Mouse (Mus musculus): ENCODE data around the gene Zfp280c. TPM values are rescaled to one million over a fixed set of nuclear protein-coding genes. Genes with fewer than 3 reads are reported as not detected.

Zfp280c gene
- 8.7 TPM for polyA plus RNA-seq (2014; fragmentation: Illumina TruSeq; extraction: RNeasy Lipid Tissue Mini Kit (QIAGEN cat#74804); ENCODE audit: low read depth, low replicate concordance)

GRCm38 (mm10) chrX:48594099-48594760 is at the start of gene Zfp280c:
TSS of gene Zfp280c (minus strand) at chrX:48594504.

GRCm38 (mm10) chrX:48623379-48624053 is 29.2 kb upstream of the Zfp280c start, which contains the start of gene Slc25a14:
TSS of gene Slc25a14 (plus strand) at chrX:48623413.

GRCm38 (mm10) chrX:48518808-48519548 is 75.3 kb downstream of the Zfp280c start, which contains the start of gene Rab33a:
TSS of gene Rab33a (plus strand) at chrX:48519285.

GRCm38 (mm10) chrX:48513166-48513807 is 81.0 kb downstream of the Zfp280c start, which contains the start of gene Aifm1:
TSS of gene Aifm1 (minus strand) at chrX:48513563.

Other genes with a start within 250 kb of the Zfp280c start
- gene Elf4, start 131.4 kb downstream of the Zfp280c start, polyA plus RNA-seq (2014; fragmentation: Illumina TruSeq; extraction: RNeasy Lipid Tissue Mini Kit (QIAGEN cat#74804); ENCODE audit: low read depth, low replicate concordance), result 5.7 TPM
- 44.1 TPM for gene Aifm1, start 80.9 kb downstream of the Zfp280c start, polyA plus RNA-seq (2014; fragmentation: Illumina TruSeq; extraction: RNeasy Lipid Tissue Mini Kit (QIAGEN cat#74804); ENCODE audit: low read depth, low replicate concordance)
- gene Rab33a, start 75.2 kb downstream of the Zfp280c start, polyA plus RNA-seq (2014; fragmentation: Illumina TruSeq; extraction: RNeasy Lipid Tissue Mini Kit (QIAGEN cat#74804); ENCODE audit: low read depth, low replicate concordance), result 0.55 TPM
- 7.6 TPM for gene Slc25a14, start 28.9 kb upstream of the Zfp280c start, polyA plus RNA-seq (2014; fragmentation: Illumina TruSeq; extraction: RNeasy Lipid Tissue Mini Kit (QIAGEN cat#74804); ENCODE audit: low read depth, low replicate concordance)
- not detected for gene Gpr119, start 80.0 kb upstream of the Zfp280c start, polyA plus RNA-seq (2014; fragmentation: Illumina TruSeq; extraction: RNeasy Lipid Tissue Mini Kit (QIAGEN cat#74804); ENCODE audit: low read depth, low replicate concordance)
- gene Rbmx2, start 100.5 kb upstream of the Zfp280c start, polyA plus RNA-seq (2014; fragmentation: Illumina TruSeq; extraction: RNeasy Lipid Tissue Mini Kit (QIAGEN cat#74804); ENCODE audit: low read depth, low replicate concordance), result 4.8 TPM

All from adipose tissue, adult 10 weeks (tissue).